ENCODE assay signal across 28 mouse cellular contexts in the genomic region with DNA sequence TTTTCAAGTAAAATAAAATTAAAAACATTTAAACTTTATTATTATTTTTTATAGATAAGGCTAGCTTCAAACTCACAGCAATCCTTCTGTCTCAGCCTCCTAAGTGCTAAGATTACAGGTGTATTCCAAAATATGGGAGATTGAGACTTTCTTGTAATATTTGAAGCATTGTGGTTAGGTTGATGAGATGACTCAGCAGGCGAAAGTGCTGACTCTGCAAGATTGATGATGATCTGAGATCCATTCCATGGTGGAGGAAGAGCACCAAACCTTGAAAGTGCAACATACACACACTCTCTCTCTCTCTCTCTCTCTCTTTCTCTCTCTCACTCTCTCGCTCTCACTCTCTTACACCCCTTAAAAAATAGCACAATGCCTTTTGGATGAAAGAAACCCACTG. TPM values are rescaled to one million over a fixed set of nuclear protein-coding genes. Genes with fewer than 3 reads are reported as not detected.
DNase-seq lines count a peak whose midpoint lies in the region; TF ChIP-seq lines count a peak whose summit lies in the region.
"Had no signal": no experiment of that assay in that cellular context is flagged by ENCODE, and none has a peak within 500 bp of the region (broad histone marks: within the 10 kb centered on the region; RNA-seq: fewer than 3 reads in every experiment).

No protein-coding gene starts in this region.

- DNase-seq in 3T3-L1 (ENCODE audit: low read depth, low spot score) = peak; percentile 25
- DNase-seq in 416B (ENCODE audit: low read depth) = peak; percentile 37
- no peak for DNase-seq in ES-E14 (ENCODE audit: low read depth, low spot score)
- DNase-seq in c-Kit-positive CD71-positive TER-119-negative erythroid progenitor cells, embryonic 14.5 days (ENCODE audit: low read depth) = peak; percentile 10
- DNase-seq in cerebellum, adult 11-12 months = no peak
- no peak for DNase-seq in heart, postnatal 10 days
- DNase-seq in kidney, postnatal 4 days = no peak
- DNase-seq: adrenal gland, postnatal 10 days; adrenal gland, postnatal 36 days; B cell, adult 2 months; cerebellum, adult 18-20 months; cerebellum, adult 9-10 months; cerebellum, postnatal 25 days; embryo, embryonic 11 days; gastrocnemius, postnatal 10 days; gastrocnemius, postnatal 36 days; heart, adult 2 months; kidney, adult 11 months; kidney, adult 8-10 months had no signal

- no peak overlapping the region for H3K4me3 ChIP-seq in ES-E14 (ENCODE audit: insufficient read depth in 1 of 2, low read depth in 1 of 2, low read length in 2 of 2, poor library complexity in 1 of 2, severe bottlenecking in 1 of 2)
- H3K4me3 ChIP-seq: embryonic facial prominence, embryonic 10.5 days; embryonic facial prominence, embryonic 13.5 days; erythroblast, embryonic 14.5 days; forebrain, embryonic 12.5 days; heart, adult 2 months; heart, embryonic 10.5 days; heart, embryonic 13.5 days; hindbrain, embryonic 12.5 days; hindbrain, embryonic 15.5 days; intestine, embryonic 15.5 days had no signal

- peaks cover 0 to 2% of the 10 kb centered on the region in 2 experiments; a peak in 1 of 4 replicates for H3K4me1 ChIP-seq in ES-E14 (ENCODE audit: control insufficient read depth in 2 of 2, insufficient read depth in 2 of 2, low read length in 2 of 2, poor library complexity in 1 of 2)

- in situ Hi-C loops in ES-E14 (cut with MboI; ENCODE audit: low sequenced_read_pairs in 2 of 2, unreplicated experiment in 2 of 2) = no loop called here

- intact Hi-C loops in heart, postnatal 10 days (cut with DNase I) = no loop called here

- H3K27ac ChIP-seq in ES-E14 (ENCODE audit: insufficient read depth, low read depth, low read length, poor library complexity, severe bottlenecking) = no peak overlapping the region
- H3K27ac ChIP-seq: embryonic facial prominence, embryonic 10.5 days; embryonic facial prominence, embryonic 13.5 days; forebrain, embryonic 12.5 days; heart, adult 2 months; heart, embryonic 10.5 days; heart, embryonic 13.5 days; hindbrain, embryonic 12.5 days; hindbrain, embryonic 15.5 days; intestine, embryonic 15.5 days had no signal

- H3K36me3 ChIP-seq in ES-E14 (ENCODE audit: control insufficient read depth, insufficient read depth, low read length, poor library complexity, severe bottlenecking) = no peaks in the 10 kb centered on the region
- H3K36me3 ChIP-seq: forebrain, embryonic 12.5 days; hindbrain, embryonic 15.5 days; intestine, embryonic 15.5 days had no signal

- H3K9me3 ChIP-seq in ES-E14 (ENCODE audit: control insufficient read depth, insufficient read depth, low read depth, low read length) = no peaks in the 10 kb centered on the region
- H3K9me3 ChIP-seq: embryonic facial prominence, embryonic 13.5 days; forebrain, embryonic 12.5 days; heart, embryonic 10.5 days; heart, embryonic 13.5 days; hindbrain, embryonic 12.5 days; hindbrain, embryonic 15.5 days; intestine, embryonic 15.5 days had no signal

- H3K9ac ChIP-seq in ES-E14 (ENCODE audit: insufficient read depth, low read depth, low read length, poor library complexity, severe bottlenecking) = no peak overlapping the region
- H3K9ac ChIP-seq: embryonic facial prominence, embryonic 13.5 days; forebrain, embryonic 12.5 days; heart, embryonic 13.5 days; hindbrain, embryonic 12.5 days; hindbrain, embryonic 15.5 days; intestine, embryonic 15.5 days had no signal

TF ChIP-seq in ES-E14, 5 proteins besides CTCF, POLR2A, EP300 and RAD21:
- TF ChIP-seq ZC3H11A (IDR thresholded peaks at IDR 0.05; ENCODE audit: borderline replicate concordance, low read depth, low read length) (no peak), ZNF384 (IDR thresholded peaks at IDR 0.05; ENCODE audit: low read depth, low read length) (no peak), MAFK (IDR thresholded peaks at IDR 0.05; ENCODE audit: insufficient read depth, low read depth, low read length) (peak; percentile 98)

RNA-seq across cellular contexts. Expression of a gene that starts 5.3 kb away (rescaled TPM):
- 21.1 and 23.6 TPM in 2 replicates for total RNA-seq in ES-E14 (2012; rRNA removed)
- 10 to 100 TPM; 25.9 to 26.4 TPM for total RNA-seq in heart, postnatal 10 days (2021)

Comparison
In these comparisons a context has a peak if more than half of its experiments do, and no peak if none do; other contexts are left out.
1. DNase-seq: peak in 3T3-L1 (single experiment), 416B (single experiment) and c-Kit-positive CD71-positive TER-119-negative erythroid progenitor cells, embryonic 14.5 days (single experiment); none in ES-E14 (single experiment), cerebellum, adult 11-12 months (single experiment), heart, postnatal 10 days (0 of 2) and kidney, postnatal 4 days (0 of 2).